In genomic region chr5:35653743-35654395, GRCm38 (mm10) we compare ENCODE assay signal across 18 mouse cellular contexts. TPM values are rescaled to one million over a fixed set of nuclear protein-coding genes. Genes with fewer than 3 reads are reported as not detected.
DNase-seq lines count a peak whose midpoint lies in the region; ATAC-seq and TF ChIP-seq lines count a peak whose summit lies in the region.
"Had no signal": no experiment of that assay in that cellular context is flagged by ENCODE, and none has a peak within 500 bp of the region (broad histone marks: within the 10 kb centered on the region; RNA-seq: fewer than 3 reads in every experiment).

No protein-coding gene starts in this region.

- no peak overlapping the region for H3K4me3 ChIP-seq in kidney, adult 2 months (ENCODE audit: insufficient read depth, low read depth, low read length)
- no peak overlapping the region for H3K4me3 ChIP-seq in gastrocnemius, adult 2 months
- H3K4me3 ChIP-seq in small intestine, adult 2 months (ENCODE audit: low read depth, low read length), result no peak overlapping the region
- H3K4me3 ChIP-seq: hindbrain, embryonic 12.5 days; layer of hippocampus, adult 2 months had no signal

- WGBS in kidney, adult 2 months, result 85% methylated on average over 9 of the region's 9 CpGs
- 56% methylated on average over 9 of the region's 9 CpGs for WGBS in small intestine, adult 2 months

- intact Hi-C loops in gastrocnemius, adult 2 months (cut with DNase I), result no loop called here

- peak; percentile 49 for DNase-seq in adrenal gland, adult 2 months
- no peak for DNase-seq in adrenal gland, adult 18-20 months (ENCODE audit: low spot score in 2 of 2)
- peak; percentile 34 for DNase-seq in kidney, adult 2 months
- DNase-seq in kidney, postnatal 10 days, result no peak
- DNase-seq in gastrocnemius, adult 2 months, result peak; percentile 87
- DNase-seq in left cerebral cortex, adult 8-10 months (ENCODE audit: low spot score in 2 of 2), result no peak
- DNase-seq: cerebellum, postnatal 14 days; kidney, adult 8-10 months; liver, postnatal 0 days had no signal

- no peak for TF ChIP-seq CTCF in kidney, adult 2 months (conservative IDR thresholded peaks at IDR 0.05; ENCODE audit: insufficient read depth, insufficient read length, low read depth, low read length)
- no peak for TF ChIP-seq CTCF in gastrocnemius, adult 2 months (IDR thresholded peaks at IDR 0.05)
- TF ChIP-seq CTCF in small intestine, adult 2 months (IDR thresholded peaks at IDR 0.05; ENCODE audit: extremely low read depth, insufficient read length, insufficient replicate concordance, low read depth, low read length), result no peak

- H3K4me1 ChIP-seq in kidney, adult 2 months (ENCODE audit: control insufficient read depth, insufficient read depth, low read length), result no peaks in the 10 kb centered on the region
- no peaks in the 10 kb centered on the region for H3K4me1 ChIP-seq in small intestine, adult 2 months (ENCODE audit: control insufficient read depth, insufficient read depth, insufficient read length, low read length)
- H3K4me1 ChIP-seq: hindbrain, embryonic 12.5 days had no signal

- TF ChIP-seq POLR2A in kidney, adult 2 months (IDR thresholded peaks at IDR 0.05; ENCODE audit: low read depth, low read length), result no peak
- no peak for TF ChIP-seq POLR2A in small intestine, adult 2 months (IDR thresholded peaks at IDR 0.05; ENCODE audit: low read depth, low read length)

- no peak overlapping the region for H3K27ac ChIP-seq in kidney, adult 2 months (ENCODE audit: insufficient read depth, low read depth, low read length)
- peak overlapping the region; percentile 53 for H3K27ac ChIP-seq in gastrocnemius, adult 2 months
- peak overlapping the region; percentile 0; the same call in 1 of the 2 replicates for H3K27ac ChIP-seq in small intestine, adult 2 months (ENCODE audit: insufficient read depth, low read depth, low read length)
- H3K27ac ChIP-seq: hindbrain, embryonic 12.5 days; layer of hippocampus, adult 2 months had no signal

- ATAC-seq in frontal cortex, adult (ENCODE audit: low TSS enrichment), result no peak
- ATAC-seq: activated CD4-positive, CD25-positive, alpha-beta regulatory T cell, adult 4 months; forebrain, embryonic 14.5 days; liver, postnatal 0 days had no signal

- H3K27me3 ChIP-seq in kidney, adult 2 months (replicated peaks; ENCODE audit: control insufficient read depth, insufficient read depth, low read length), result no peaks in the 10 kb centered on the region
- H3K27me3 ChIP-seq in small intestine, adult 2 months (ENCODE audit: control insufficient read depth, insufficient read depth, low read length), result no peaks in the 10 kb centered on the region
- H3K27me3 ChIP-seq: hindbrain, embryonic 12.5 days had no signal

- no peaks in the 10 kb centered on the region for H3K36me3 ChIP-seq in kidney, adult 2 months (ENCODE audit: control insufficient read depth, insufficient read depth, low read length)
- H3K36me3 ChIP-seq in small intestine, adult 2 months (ENCODE audit: control insufficient read depth, insufficient read depth, low read length), result no peaks in the 10 kb centered on the region
- H3K36me3 ChIP-seq: hindbrain, embryonic 12.5 days had no signal

RNA-seq across cellular contexts. Expression of gene Htra3, which starts 25.7 kb away (rescaled TPM):
- 10 to 100 TPM; 23.8 to 58.0 TPM for total RNA-seq in adrenal gland, adult 2 months (2021)
- 162 and 311 TPM in 2 replicates for polyA plus RNA-seq in adrenal gland, adult 2 months (2012; rRNA removed)
- total RNA-seq in adrenal gland, adult 18-20 months (2021), result 10 to 100 TPM; 26.0 to 78.7 TPM
- polyA plus RNA-seq in kidney, adult 2 months (2012; rRNA removed), result 9.8 and 12.4 TPM in 2 replicates
- total RNA-seq in gastrocnemius, adult 2 months (2021), result 10 to 100 TPM; 40.1 to 52.2 TPM
- polyA plus RNA-seq in small intestine, adult 2 months (2012; rRNA removed), result 63.6 and 72.1 TPM in 2 replicates
- 1 to 10 TPM; 7.0 to 8.3 (median 7.9) TPM for total RNA-seq in left cerebral cortex, adult 8-10 months (2022)
- total RNA-seq: CH12.LX; granulocyte monocyte progenitor cell, adult 5-6 weeks; neutrophil, adult 5-6 weeks had no signal
- polyA plus RNA-seq: activated CD4-positive, CD25-positive, alpha-beta regulatory T cell, adult 4 months had no signal

Comparison
In these comparisons a context has a peak if more than half of its experiments do, and no peak if none do; other contexts are left out.
1. DNase-seq: peak in adrenal gland, adult 2 months (single experiment), kidney, adult 2 months (single experiment) and gastrocnemius, adult 2 months (single experiment); none in adrenal gland, adult 18-20 months (0 of 2), kidney, postnatal 10 days (single experiment) and left cerebral cortex, adult 8-10 months (0 of 2).